Mouse (Mus musculus) megakaryocyte progenitor cell, adult 5-6 weeks (primary cell): ENCODE measurements around the gene Rnf185. TPM values are rescaled to one million over a fixed set of nuclear protein-coding genes. Genes with fewer than 3 reads are reported as not detected.

Experiments
- ATAC-seq: replicated peaks from 2 replicates; pipeline ENCODE4 v1.8.0; 2016; ENCODE audit warnings: mild to moderate bottlenecking, moderate TSS enrichment, inconsistent platforms; ENCODE audit not compliant: poor library complexity
- total RNA-seq, 2 experiments: library from RNA; stranded (forward) in 1 of 2; stranded (reverse) in 1 of 2; fragments of 157-497, 149-512 nt in 1 of 2; fragments of 200-1000 nt in 1 of 2; gene quantifications; 2 replicates each; pipeline versions ENCODE4 v1.2.3 to v1.2.4; 2015 to 2017

Gene Rnf185
- 16.3 and 17.6 TPM in 2 replicates for total RNA-seq (2015)
- total RNA-seq (2017): 8.8 and 15.3 TPM in 2 replicates

DNA sequence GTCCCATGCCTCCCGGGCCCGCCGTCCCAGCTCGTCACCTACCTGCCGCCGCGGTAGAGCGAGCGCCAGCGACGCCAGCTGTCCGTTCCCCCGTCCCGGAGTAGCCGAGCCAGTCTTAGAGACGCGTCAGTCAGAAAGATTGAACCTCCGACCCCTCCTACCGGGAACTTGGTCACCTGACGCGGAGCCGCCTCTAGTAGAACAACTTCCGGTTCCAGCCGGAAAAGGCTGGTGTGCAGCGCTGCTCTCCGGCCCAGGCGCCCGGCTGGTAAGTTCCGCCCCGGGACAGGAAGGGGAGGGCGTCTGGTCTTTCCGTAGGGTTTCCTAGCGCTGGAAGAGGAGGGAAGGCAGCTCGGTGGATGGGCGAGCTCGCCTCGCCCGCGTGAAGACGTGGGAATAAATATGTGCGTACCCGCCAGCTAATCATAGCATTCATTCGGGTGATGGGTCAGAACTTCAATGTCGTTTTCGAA is at the start of gene Rnf185:
Rnf185 (minus strand) TSS at position 197 of the 473 bp plus-strand sequence.
- ATAC-seq: peak; percentile 94

DNA sequence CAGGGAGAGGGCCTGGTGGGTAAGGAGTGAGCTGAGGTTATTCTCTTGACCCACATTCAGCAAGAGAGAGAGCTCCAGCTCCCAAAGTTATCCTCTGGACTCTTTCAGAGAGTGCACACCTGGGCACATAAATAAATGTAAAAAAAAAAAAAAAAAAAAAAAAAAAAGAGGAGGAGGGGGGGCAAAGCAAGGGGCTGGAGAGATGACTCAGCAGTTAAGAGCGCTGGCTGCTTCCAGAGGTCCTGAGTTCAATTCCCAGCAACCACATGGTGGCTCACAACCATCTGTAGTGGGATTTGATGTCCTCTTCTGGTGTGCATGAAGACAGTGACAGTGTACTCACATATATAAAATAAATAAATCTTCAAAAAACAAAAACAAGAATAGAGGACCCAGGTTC is 45.1 kb upstream of the Rnf185 start:
- ATAC-seq: no peak

DNA sequence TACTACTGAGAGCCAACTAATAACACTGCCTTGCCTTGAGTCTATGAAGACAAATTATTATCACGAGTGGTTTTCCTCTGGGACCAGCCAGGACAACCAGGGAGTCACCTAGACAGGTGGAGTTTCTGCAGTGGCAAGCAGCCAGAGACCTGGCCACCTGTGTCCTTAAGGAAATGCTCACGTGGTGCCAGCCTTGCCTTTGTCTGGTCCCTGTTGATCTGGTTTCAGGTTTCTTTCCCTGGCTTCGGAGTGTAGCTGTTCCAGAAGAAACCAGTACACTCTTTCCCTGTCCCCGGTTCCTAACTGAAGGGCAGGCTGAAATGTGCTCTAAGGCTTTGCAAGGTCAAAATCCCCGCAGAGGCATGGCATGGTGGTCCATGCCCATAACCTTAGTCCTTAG is 44.6 kb upstream of the Rnf185 start:
- ATAC-seq: no peak

DNA sequence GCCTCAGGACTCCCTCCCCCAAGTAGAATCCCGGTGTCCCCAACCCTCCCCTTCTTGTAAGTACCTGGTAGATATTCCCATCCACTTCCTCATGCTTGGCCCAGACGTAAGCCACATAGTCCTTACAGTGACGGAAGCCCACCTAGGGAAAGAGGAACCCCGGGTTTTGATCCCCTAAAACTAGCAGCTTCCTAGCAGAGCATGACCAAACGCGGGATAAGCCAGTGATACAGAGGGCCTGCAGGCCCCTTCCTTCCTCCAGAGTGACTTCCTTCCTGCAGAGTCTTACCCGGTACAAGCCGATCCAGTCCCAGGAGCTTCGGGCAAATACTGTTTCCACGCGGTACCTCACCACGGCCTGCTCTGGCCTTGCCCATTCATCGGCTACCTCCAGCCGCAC is 43.3 kb upstream of the Rnf185 start:
- peak; percentile 65 for ATAC-seq

DNA sequence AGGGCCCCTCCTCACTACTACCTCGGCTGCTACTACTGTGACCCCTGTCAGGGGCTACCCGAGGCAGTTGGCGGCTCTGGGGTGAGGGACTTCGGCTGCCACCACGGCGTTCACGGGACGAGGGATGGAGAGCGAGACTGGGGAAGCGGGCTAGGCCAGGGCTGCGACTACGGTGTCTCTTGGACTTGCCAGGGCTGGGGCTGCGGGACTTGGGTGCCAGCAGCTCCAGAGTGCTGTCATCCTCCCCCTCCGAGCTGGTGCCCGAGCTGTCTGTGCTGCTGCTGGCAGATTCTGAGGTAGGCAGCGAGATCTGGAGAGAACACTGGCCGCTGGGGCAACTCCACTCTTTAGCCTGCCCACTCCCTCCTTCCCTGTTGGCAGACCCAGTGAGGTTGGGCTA is 42.7 kb upstream of the Rnf185 start:
- ATAC-seq: no peak

DNA sequence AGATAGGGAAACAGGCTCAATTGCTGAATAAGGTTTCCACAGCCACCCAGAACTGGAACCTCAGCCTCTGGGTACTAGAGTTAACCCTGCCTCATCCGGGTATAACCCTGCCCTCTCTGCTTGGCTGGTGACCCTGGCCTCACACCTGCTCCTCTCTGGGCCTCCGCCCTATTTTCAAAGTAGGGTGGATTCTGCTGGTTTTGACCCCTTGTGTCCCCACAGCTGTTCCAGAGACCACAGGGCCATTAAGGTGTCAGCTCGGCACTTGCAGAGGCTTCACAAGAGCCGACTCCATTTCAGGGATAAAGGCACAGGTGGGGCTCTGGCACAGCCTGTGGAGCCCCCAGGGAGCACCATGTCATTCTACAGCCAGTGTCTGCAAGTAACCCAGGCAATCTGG is 40.6 kb upstream of the Rnf185 start:
- ATAC-seq: no peak

DNA sequence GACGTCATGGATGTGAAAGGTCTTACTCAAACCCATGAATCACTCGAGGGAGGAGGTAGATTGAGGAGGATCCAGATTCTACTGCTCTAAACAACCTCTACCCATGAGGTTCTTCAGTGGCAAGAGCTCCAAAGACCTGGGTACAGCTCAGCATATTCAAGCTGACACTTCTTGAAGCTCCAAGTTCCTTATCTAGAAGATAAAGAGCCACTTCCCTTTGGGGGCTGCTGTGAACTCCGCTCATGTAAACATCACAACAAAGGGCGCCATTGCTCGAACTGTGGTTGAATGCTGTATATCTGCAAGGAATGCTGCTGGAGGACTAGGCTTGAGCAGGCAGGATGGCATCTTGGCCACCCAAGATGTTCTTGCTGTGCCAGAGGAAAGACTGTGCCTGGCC is 36.9 kb upstream of the Rnf185 start:
- peak; percentile 8; the same call in 1 of the 2 replicates for ATAC-seq

DNA sequence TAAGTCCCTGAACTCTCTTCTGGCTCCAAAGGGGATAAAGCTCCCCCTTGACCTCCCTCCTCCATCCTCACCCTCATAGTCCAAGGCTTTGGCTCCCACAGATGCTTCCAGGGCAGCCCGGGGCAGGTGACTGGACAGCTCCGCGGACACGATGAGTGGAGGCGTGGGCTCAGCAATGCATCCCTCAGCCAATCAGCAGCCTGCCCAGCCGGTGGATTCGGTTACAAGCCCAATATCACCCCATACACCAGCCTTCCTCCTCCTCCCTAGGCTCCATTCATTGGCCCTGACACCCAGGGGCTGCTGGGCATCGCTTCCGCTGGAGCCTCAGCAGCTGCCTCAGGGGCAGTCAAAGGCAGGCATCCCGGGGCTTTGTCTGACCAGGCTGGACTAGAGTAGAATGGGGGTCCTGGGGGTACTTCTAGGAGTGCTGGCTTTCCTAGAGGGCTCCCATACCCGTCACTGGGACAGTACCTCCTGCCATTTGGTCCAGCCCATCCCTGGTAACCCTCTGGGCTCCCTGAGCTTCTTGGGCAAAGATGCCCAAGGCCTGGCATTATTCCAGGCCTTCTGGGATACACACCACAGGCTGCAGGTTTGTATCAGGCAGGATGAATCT is 35.9 kb upstream of the Rnf185 start, which contains the start of gene Pla2g3:
Pla2g3 (plus strand) TSS at position 333 of the 619 bp plus-strand sequence.
- ATAC-seq: no peak

DNA sequence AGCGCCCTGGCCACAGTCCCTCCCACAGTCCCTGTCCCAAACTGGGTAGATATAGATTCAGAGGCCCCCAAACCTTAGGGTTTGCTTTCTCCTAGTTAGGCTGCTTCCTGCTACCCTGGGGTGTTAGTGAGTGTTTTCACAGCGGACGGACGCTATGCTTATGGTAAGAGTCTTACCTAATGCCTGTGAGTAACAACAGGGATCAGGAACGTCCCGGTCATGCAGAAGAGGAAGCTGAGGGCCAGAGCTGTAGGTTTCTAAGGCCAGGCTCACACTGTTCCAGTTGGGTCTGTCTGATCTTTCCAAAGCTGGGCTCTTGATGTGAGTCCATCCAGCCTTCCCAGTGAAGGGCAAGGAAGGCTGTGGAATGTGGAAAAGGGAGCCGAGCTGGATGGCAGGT is 34.2 kb upstream of the Rnf185 start:
- ATAC-seq: peak; percentile 80

DNA sequence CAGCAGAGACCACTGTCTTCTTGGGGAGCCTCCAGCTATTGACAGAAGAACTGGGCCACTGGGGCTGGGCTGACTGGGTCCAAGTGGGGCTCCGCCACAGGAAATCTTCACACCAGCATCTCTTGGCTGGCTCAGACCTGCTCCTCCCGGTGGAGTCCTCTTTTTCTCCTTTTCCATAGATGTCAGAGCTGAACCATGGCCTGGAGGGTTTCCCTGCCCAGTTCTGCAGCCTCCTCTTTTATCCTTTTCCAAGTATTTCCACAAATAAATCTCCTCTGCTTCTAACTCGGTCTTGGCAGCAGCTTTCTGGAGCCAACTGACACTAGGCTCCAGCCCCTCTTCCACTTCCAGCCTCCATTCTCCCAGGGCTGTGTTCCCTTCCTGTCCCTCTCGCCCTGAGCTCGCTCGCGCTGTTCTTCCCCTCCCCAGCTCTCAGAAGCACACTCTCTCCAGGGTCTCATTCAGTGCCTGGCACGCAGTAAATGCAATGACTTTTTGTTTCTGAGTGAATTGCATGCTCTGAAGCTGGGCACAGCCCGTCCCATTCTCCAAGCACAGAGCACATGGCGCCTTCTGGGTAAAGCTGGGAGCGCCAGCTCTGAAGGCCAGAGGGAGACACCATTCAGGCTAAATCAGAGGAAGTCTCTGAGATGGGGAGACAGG is 31.9 kb upstream of the Rnf185 start:
- no peak for ATAC-seq

DNA sequence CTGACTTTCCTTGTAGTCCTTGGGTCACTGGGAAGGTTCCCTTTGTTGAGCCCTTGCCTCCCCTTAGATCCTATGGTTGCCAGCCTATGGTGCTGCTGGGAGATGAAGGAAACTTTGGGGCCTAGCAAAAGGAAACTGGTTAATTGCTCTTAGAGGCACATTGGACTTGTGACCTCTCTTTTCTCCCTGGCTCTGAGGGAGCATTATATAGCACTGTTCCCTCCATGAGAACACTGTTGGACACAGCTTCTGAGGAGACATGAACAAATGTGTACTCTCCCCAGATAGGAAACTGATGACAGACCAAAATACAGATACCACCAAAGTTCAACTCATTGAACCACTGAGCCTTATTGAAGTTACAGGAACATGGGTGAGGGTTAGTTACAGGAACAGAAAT is 23.3 kb upstream of the Rnf185 start:
- no peak for ATAC-seq

DNA sequence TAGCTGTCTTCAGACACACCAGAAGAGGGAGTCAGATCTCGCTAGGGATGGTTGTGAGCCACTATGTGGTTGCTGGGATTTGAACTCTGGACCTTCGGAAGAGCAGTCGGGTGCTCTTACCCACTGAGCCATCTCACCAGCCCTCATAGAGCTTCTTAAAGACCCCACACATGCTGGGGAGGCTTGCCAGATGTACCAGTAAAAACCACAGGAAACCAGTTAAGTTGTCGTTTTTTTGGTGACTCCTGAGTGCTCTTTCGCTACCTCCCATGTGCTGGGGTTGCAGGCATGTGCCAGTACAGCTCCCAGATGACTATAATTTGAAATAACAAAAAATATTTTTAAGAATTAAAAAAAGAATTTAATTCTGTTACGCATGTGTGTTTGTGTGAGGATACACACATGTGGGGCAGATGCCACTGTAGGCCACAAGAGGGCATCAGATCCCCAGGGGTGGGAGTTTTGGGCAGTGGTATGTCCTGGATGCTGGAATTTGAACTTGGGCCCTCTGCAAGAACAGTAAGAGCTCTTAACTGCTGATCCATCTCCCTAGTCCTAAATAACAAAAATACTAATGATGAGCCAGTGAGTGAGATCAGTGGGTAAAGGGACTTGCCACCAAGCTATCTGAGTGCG is 22.4 kb upstream of the Rnf185 start:
- ATAC-seq: peak; percentile 60

DNA sequence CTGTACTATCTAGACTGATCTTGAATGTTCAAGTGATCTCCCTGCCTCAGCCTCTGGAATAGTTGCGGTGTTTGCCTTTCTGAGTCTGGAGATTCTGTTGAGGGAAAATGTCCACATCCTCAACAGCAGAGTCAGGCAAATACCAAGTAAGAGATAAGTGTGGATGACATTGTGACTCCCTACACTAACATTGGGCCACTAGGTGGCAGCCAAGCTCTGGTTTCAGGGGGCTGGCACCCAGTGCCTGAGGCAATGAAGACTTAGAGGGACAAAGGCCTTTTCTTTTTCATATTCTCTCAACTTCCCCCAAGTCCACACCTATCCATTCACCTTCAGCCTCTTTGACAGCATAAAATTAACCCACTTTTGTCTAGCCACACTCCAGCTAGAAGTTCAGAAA is 20.3 kb upstream of the Rnf185 start:
- peak; percentile 83 for ATAC-seq

DNA sequence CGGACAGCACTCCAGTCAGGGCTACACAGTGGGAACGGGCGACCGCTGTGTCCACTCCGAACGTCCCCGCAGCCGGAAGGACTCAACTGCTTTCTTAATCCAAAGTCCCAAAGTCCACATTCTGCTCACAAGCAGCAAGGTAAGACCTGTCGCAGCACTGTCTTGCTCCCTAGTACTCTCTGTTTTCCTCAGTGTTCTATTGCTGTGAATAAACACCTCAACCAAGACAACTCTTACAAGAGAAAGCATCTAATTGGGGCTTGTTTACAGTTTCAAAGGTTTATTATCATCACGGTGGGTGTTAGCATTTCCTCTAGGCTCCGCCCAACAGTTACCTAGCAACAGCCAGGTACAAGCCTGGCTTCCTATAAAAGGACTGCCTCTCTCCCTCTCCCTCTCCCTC is 19.3 kb upstream of the Rnf185 start:
- ATAC-seq: no peak

DNA sequence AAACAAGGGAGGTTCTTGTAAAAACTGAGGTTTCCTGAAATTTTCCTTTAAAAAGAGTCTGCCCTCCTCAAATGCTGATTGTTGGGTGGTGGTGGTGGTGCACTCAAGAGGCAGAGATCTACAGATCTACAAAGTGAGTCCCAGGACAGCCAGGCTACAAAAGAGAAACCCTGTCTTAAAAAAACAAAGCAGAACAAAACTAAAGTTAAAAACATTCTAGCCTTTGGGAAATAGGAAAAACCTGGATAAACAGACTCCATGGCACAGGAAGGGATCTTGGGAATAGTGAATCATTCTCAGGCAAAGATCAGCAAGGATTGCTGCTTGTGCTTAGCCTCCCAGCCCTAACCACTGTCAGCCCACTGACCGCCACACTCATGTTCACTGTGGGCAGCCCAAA is 10.7 kb upstream of the Rnf185 start:
- ATAC-seq: no peak

DNA sequence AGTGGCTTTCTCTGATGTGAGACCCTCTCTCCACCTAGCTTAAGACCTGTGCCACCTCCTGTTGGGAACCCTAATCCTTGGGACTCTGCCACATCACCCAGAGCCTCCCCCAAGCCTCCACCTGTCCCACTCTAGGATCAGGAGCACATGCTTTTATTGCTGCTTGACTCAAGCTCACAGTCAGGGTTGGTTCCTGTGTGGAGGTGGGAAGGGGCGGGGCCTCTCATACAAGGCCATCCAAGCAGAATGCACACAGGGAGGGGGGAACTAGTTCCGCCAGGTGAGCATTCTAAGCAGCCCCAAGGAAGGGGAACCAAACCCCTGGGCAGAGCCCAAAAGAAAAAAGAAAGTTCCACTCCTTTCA is 6.9 kb upstream of the Rnf185 start:
- ATAC-seq: no peak

DNA sequence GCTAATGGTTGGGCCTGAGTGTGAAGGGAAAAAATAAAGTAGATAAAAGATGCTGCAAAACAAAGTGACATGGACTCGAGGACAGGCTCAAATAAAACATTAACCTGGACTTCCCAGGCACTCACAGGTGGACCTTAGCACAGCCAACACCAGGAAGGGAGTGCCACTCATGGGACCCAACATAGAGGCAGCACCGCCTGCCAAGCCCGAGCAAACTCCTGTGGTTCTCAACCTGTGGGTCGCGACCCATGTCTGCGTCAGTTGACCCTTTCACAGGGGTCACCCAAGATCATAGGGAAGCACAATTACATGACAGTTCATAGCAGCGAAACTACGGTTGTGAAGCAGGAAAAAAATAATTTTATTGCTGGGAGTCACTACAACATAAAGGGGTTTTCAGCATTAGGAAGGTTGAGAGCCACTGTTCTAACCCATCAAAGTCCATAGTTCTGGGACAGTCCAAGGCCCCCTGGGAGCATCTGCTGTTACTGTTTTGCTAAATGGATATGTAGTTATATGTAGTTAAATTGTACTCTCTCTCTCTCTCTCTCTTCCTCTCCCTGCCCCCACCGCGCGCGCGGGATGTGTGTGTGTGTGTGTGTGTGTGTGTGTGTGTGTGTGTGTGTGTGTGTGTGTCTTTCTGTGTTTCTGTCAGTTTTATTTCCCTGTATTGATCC is 6.4 kb upstream of the Rnf185 start:
- no peak for ATAC-seq

DNA sequence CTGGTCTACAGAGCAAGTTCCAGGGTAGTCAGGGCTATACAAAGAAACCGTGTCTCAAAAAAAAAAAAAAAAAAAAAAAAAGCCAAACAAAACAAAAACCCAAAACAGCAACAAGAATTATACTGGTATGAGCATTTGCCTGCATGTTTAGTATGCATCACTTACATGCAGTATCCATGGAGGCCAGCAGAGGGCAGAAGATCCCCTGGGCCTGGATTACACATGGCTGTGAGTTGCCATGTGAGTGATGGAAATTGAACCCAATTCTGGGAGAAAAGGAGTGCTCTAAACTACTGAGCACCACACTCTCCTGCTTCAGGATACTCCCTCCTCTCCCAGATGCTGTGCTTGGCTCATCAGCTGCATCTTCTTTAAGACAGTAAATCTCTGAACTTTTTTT is 4.2 kb upstream of the Rnf185 start:
- peak; percentile 56 for ATAC-seq

DNA sequence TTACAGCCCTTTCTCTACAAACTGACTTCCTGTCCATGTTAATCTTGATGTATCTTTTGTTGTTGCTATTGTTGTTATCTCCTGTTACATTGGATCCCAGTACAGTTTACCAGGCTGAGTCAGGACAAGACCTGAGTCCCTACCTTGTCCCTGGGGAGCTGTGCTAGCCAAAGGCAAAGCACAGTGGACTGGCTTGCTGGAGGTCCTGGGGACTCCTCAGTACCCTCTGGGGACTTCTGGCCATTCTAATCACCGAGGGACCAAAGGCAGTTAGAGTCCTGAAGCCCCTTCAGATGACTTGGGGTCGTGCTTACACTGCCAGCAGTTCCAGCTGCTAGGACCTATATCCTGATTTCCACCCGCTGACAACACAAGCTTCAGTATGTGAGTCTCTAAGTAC is 2.3 kb upstream of the Rnf185 start:
- no peak for ATAC-seq

DNA sequence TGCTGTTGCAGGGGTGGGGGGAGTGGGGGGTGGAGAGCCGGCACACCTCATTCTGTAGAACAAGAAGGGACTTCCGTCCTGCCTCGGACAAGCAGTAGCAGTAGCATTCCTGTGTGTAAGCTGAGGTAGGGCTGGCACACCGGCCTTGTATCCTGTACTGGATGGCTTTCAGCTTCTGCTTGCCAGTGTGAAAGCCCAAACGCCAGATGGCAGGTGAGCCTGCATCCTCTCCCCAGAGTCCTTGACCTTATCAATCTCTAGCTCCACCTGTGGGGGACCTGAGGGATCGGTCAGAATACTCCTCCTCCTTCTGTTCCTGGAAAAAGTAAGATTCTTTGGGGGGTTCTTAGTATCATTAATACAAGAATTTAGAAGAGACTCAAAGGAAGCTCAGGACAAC is 1.3 kb upstream of the Rnf185 start:
- ATAC-seq: no peak

DNA sequence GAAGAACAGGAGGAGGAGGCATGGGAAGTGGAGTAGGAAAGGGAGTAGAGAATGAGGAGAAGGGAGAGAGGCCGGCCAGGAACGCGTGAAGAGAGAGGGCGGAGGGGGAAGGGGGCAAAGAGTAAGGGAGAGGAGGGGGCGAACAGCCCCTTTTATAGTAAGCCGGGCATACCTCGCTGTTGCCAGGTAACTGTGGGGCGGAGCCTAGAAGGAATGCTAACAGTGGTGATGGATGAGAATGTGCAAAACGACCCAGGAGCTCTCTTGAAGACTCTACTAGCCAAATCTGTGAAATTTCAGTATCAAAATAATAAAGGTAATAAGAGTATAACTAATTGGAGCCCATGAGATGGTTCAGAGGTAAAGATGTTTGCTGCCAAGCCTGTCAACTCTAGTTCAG is 606 bp upstream of the Rnf185 start:
- ATAC-seq: no peak

DNA sequence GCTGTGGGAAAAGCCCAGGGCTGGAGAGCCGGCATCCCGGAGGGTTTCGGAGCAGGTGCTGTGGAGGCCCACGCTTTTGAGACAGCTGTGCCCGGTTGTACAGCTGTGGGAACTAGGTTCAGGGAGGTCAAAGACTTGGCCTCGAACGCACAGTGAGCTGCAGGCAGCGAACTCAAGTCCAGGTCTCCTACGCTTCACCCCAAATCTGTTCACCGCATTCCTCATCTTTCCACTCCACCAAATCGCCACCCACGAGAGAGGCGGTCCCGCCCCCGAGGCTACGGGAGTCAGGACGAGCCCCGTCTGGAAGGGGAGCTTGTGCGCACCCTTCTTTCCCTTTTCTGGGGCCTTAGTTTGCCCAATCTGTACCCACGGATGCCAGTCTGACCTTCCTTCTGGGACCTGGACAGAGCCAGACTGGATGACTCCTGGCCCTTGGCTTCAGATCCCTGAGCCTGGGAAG is 431 bp downstream of the Rnf185 start:
- ATAC-seq: peak; percentile 26
